Mouse (Mus musculus): ENCODE data around the gene Trim54. TPM values are rescaled to one million over a fixed set of nuclear protein-coding genes. Genes with fewer than 3 reads are reported as not detected.

Trim54 gene
- polyA plus RNA-seq, 1 experiment from 2014 or later = not detected

- H3K9ac ChIP-seq (ENCODE audit: low read depth, low read length) = 0 out of 2 replicates have a peak overlapping the region, but pooled peaks have one; percentile 6
- no peak for ATAC-seq
- H3K4me2 ChIP-seq (ENCODE audit: low read length) = peak overlapping the region; percentile 60
- peaks cover 29% of the 10 kb centered on the region for H3K4me1 ChIP-seq (ENCODE audit: control insufficient read depth, insufficient read depth, low read length)
- H3K4me3 ChIP-seq (ENCODE audit: low read depth, low read length) = peak overlapping the region; percentile 26
- under 1% methylated on average over 59 of the region's 59 CpGs for WGBS
- H3K36me3 ChIP-seq (ENCODE audit: control insufficient read depth, insufficient read depth, low read length) = no peaks in the 10 kb centered on the region
- peaks cover 59% of the 10 kb centered on the region for H3K27me3 ChIP-seq (ENCODE audit: control insufficient read depth, insufficient read depth, low read depth, low read length)
- H3K9me3 ChIP-seq (replicated peaks; ENCODE audit: control insufficient read depth, low read length, poor library complexity, severe bottlenecking) = no peaks in the 10 kb centered on the region
- H3K27ac ChIP-seq (ENCODE audit: low read length) = no peak overlapping the region
Measured at GRCm38 (mm10) chr5:31094799-31095691, 21.5 kb upstream of the Trim54 start.

- no peak for ATAC-seq
- Histone ChIP-seq H3K4me3 (ENCODE audit: low read depth, low read length) (no peak overlapping the region), H3K9me3 (replicated peaks; ENCODE audit: control insufficient read depth, low read length, poor library complexity, severe bottlenecking) (no peaks in the 10 kb centered on the region), H3K27me3 (ENCODE audit: control insufficient read depth, insufficient read depth, low read depth, low read length) (peaks cover 51% of the 10 kb centered on the region), H3K36me3 (ENCODE audit: control insufficient read depth, insufficient read depth, low read length) (no peaks in the 10 kb centered on the region), H3K4me1 (ENCODE audit: control insufficient read depth, insufficient read depth, low read length) (peaks cover 29% of the 10 kb centered on the region), H3K9ac (ENCODE audit: low read depth, low read length) (no peak overlapping the region), H3K4me2 (ENCODE audit: low read length) (no peak overlapping the region), H3K27ac (ENCODE audit: low read length) (no peak overlapping the region)
- WGBS = 18% methylated on average over 11 of the region's 11 CpGs
Measured at GRCm38 (mm10) chr5:31095711-31096480, 20.6 kb upstream of the Trim54 start.

- WGBS = 85% methylated on average over 9 of the region's 9 CpGs
- Histone ChIP-seq H3K9ac (ENCODE audit: low read depth, low read length) (no peak within 1 kb of the TSS), H3K9me3 (replicated peaks; ENCODE audit: control insufficient read depth, low read length, poor library complexity, severe bottlenecking) (no peaks in the 10 kb centered on the region), H3K27me3 (ENCODE audit: control insufficient read depth, insufficient read depth, low read depth, low read length) (no peaks in the 10 kb centered on the region), H3K36me3 (ENCODE audit: control insufficient read depth, insufficient read depth, low read length) (no peaks in the 10 kb centered on the region), H3K27ac (ENCODE audit: low read length) (no peak within 1 kb of the TSS), H3K4me3 (ENCODE audit: low read depth, low read length) (no peak within 1 kb of the TSS), H3K4me1 (ENCODE audit: control insufficient read depth, insufficient read depth, low read length) (no peaks in the 10 kb centered on the region), H3K4me2 (ENCODE audit: low read length) (no peak within 1 kb of the TSS)
- no peak for ATAC-seq
Measured at GRCm38 (mm10) chr5:31105814-31106335, 10.6 kb upstream of the Trim54 start, which contains the start of gene Dnajc5g. Gene Dnajc5g (plus strand): TSS chr5:31106285.

GRCm38 (mm10) chr5:31108000-31108490 lies 8.5 kb upstream of the Trim54 start, which contains the start of gene Slc30a3:
Gene Slc30a3 (minus strand): TSS chr5:31108237.
- no peak within 1 kb of the TSS for H3K27ac ChIP-seq (ENCODE audit: low read length)
- no peaks in the 10 kb centered on the region for H3K9me3 ChIP-seq (replicated peaks; ENCODE audit: control insufficient read depth, low read length, poor library complexity, severe bottlenecking)
- H3K4me3 ChIP-seq (ENCODE audit: low read depth, low read length) = no peak within 1 kb of the TSS
- H3K4me1 ChIP-seq (ENCODE audit: control insufficient read depth, insufficient read depth, low read length) = no peaks in the 10 kb centered on the region
- H3K9ac ChIP-seq (ENCODE audit: low read depth, low read length) = no peak within 1 kb of the TSS
- no peaks in the 10 kb centered on the region for H3K27me3 ChIP-seq (ENCODE audit: control insufficient read depth, insufficient read depth, low read depth, low read length)
- 95% methylated on average over 18 of the region's 18 CpGs for WGBS
- no peak for ATAC-seq
- no peak within 1 kb of the TSS for H3K4me2 ChIP-seq (ENCODE audit: low read length)
- no peaks in the 10 kb centered on the region for H3K36me3 ChIP-seq (ENCODE audit: control insufficient read depth, insufficient read depth, low read length)

GRCm38 (mm10) chr5:31110781-31111180 lies 5.7 kb upstream of the Trim54 start:
- ATAC-seq = no peak
- WGBS = 35% methylated on average over 7 of the region's 7 CpGs
- Histone ChIP-seq H3K4me2 (ENCODE audit: low read length) (no peak overlapping the region), H3K9me3 (replicated peaks; ENCODE audit: control insufficient read depth, low read length, poor library complexity, severe bottlenecking) (no peaks in the 10 kb centered on the region), H3K36me3 (ENCODE audit: control insufficient read depth, insufficient read depth, low read length) (no peaks in the 10 kb centered on the region), H3K27ac (ENCODE audit: low read length) (no peak overlapping the region), H3K4me1 (ENCODE audit: control insufficient read depth, insufficient read depth, low read length) (no peaks in the 10 kb centered on the region), H3K4me3 (ENCODE audit: low read depth, low read length) (no peak overlapping the region), H3K27me3 (ENCODE audit: control insufficient read depth, insufficient read depth, low read depth, low read length) (no peaks in the 10 kb centered on the region), H3K9ac (ENCODE audit: low read depth, low read length) (no peak overlapping the region)

- Histone ChIP-seq H3K4me2 (ENCODE audit: low read length) (no peak overlapping the region), H3K27ac (ENCODE audit: low read length) (no peak overlapping the region), H3K36me3 (ENCODE audit: control insufficient read depth, insufficient read depth, low read length) (no peaks in the 10 kb centered on the region), H3K4me3 (ENCODE audit: low read depth, low read length) (no peak overlapping the region), H3K9me3 (replicated peaks; ENCODE audit: control insufficient read depth, low read length, poor library complexity, severe bottlenecking) (no peaks in the 10 kb centered on the region), H3K4me1 (ENCODE audit: control insufficient read depth, insufficient read depth, low read length) (no peaks in the 10 kb centered on the region), H3K27me3 (ENCODE audit: control insufficient read depth, insufficient read depth, low read depth, low read length) (no peaks in the 10 kb centered on the region), H3K9ac (ENCODE audit: low read depth, low read length) (no peak overlapping the region)
- WGBS = 31% methylated on average over 10 of the region's 10 CpGs
- ATAC-seq = no peak
Measured at GRCm38 (mm10) chr5:31116912-31117311, 400 bp downstream of the Trim54 start.

- no peak for ATAC-seq
Measured at GRCm38 (mm10) chr5:31121111-31121510, 4.6 kb downstream of the Trim54 start.

GRCm38 (mm10) chr5:31123481-31123880 lies 7.0 kb downstream of the Trim54 start:
- Histone ChIP-seq H3K9me3 (replicated peaks; ENCODE audit: control insufficient read depth, low read length, poor library complexity, severe bottlenecking) (no peaks in the 10 kb centered on the region), H3K36me3 (ENCODE audit: control insufficient read depth, insufficient read depth, low read length) (no peaks in the 10 kb centered on the region), H3K4me1 (ENCODE audit: control insufficient read depth, insufficient read depth, low read length) (no peaks in the 10 kb centered on the region), H3K4me2 (ENCODE audit: low read length) (no peak overlapping the region), H3K27me3 (ENCODE audit: control insufficient read depth, insufficient read depth, low read depth, low read length) (no peaks in the 10 kb centered on the region), H3K27ac (ENCODE audit: low read length) (no peak overlapping the region), H3K4me3 (ENCODE audit: low read depth, low read length) (no peak overlapping the region), H3K9ac (ENCODE audit: low read depth, low read length) (no peak overlapping the region)
- 47% methylated on average over 2 of the region's 2 CpGs for WGBS
- no peak for ATAC-seq

More at GRCm38 (mm10) chr5:31121111-31121510, 4.6 kb downstream of the Trim54 start:
- H3K9me3 ChIP-seq (replicated peaks; ENCODE audit: control insufficient read depth, low read length, poor library complexity, severe bottlenecking) = no peaks in the 10 kb centered on the region
- no peak overlapping the region for H3K27ac ChIP-seq (ENCODE audit: low read length)
- H3K9ac ChIP-seq (ENCODE audit: low read depth, low read length) = no peak overlapping the region
- no peaks in the 10 kb centered on the region for H3K36me3 ChIP-seq (ENCODE audit: control insufficient read depth, insufficient read depth, low read length)
- no peaks in the 10 kb centered on the region for H3K4me1 ChIP-seq (ENCODE audit: control insufficient read depth, insufficient read depth, low read length)
- H3K4me3 ChIP-seq (ENCODE audit: low read depth, low read length) = no peak overlapping the region
- H3K27me3 ChIP-seq (ENCODE audit: control insufficient read depth, insufficient read depth, low read depth, low read length) = no peaks in the 10 kb centered on the region
- no peak overlapping the region for H3K4me2 ChIP-seq (ENCODE audit: low read length)
- 88% methylated on average over 8 of the region's 8 CpGs for WGBS
